Mouse (Mus musculus): ENCODE results near the gene Xcl1. TPM values are rescaled to one million over a fixed set of nuclear protein-coding genes. Genes with fewer than 3 reads are reported as not detected.

Gene Xcl1
- not detected for total RNA-seq (2023)

DNA sequence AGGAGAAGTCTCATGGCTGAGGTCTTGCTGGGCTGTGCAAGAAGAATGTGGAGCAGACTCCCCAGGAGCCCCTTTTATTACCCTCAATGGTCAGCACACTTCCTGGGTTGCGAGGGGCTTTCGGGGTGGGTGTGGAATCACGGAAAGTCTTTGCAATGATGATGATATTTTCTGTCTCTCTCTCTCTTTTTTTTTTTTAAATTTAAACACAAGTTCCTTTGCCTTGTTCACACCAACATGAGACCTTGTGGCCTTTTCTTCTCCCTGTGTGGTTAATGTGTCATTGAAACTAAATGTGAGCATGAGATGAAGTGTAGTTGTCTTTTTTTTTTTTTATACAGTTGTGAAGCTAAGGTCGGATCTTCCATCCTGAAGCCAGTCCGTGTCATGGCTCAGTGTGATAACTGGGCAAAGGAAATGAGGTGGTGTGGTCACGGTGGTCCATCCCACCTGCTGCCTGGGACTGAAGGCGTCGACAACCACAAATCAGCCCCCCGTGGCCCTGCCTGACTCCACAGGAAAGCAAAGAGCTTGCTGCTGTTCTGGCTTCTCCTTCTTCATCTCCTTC is at the start of gene Xcl1:
Gene Xcl1, minus strand, starts transcription at position 51 of the 568 bp plus-strand sequence.

Other genes with a start within 250 kb of the Xcl1 start
- not detected for gene Dpt, start 138.9 kb downstream of the Xcl1 start, total RNA-seq (2023)
- gene Tbx19, start 225.2 kb upstream of the Xcl1 start, total RNA-seq (2023) = under 1 TPM; 0.31 to 0.67 TPM